Mouse (Mus musculus) megakaryocyte, embryonic 14.5 days (primary cell): Measurements from ENCODE around the gene Slc22a14.

Experiments
- FLI1 ChIP-seq: IDR thresholded peaks from 2 replicates; pipeline ENCODE4 v1.6.1; 2012; ENCODE audit warnings: low read length, inconsistent platforms, mixed read lengths
- GATA1 ChIP-seq: IDR thresholded peaks from 3 replicates; pipeline ENCODE4 v1.6.1; 2012; ENCODE audit warnings: mixed read lengths, low read length, inconsistent platforms, borderline replicate concordance

- TF ChIP-seq FLI1 (no peak), GATA1 (no peak)
Measured at GRCm38 (mm10) chr9:119231552-119231951, 133.8 kb downstream of the Slc22a14 start.
